Mouse (Mus musculus) kidney, adult 2 months (tissue): ENCODE measurements around the gene Galnt18.

ENCODE experiments used
- CTCF ChIP-seq: fragments of 200-500 bp; conservative IDR thresholded peaks from 2 replicates; pipeline ENCODE4 v1.5.1; 2011; ENCODE audit warnings: low read depth, mild to moderate bottlenecking, control low read depth, low read length, moderate library complexity, mixed read lengths; ENCODE audit not compliant: insufficient read depth, insufficient read length
- POLR2A ChIP-seq: fragments of 200-500 bp; IDR thresholded peaks from one replicate; pipeline ENCODE4 v1.6.1; 2011; ENCODE audit warnings: low read depth, low read length, control low read depth

DNA sequence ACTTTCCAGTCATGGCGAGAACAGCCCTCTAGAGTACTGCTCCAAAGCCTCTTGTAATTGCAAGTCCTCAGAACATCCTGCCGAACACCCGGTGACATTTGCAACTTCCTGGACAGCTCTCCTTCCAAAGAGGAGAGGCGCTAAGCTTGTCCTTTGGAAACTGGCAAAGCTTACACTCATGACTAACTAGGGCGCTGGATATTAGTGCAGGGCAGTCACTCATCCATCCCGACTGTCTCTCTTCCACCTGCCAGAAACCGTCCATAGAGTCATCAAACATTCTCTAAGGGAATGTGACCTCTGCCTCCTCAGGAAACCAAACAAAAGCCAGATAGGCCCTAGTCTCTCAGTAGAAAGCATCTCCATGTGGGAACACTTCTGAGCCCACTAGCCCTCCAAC, 3.6 kb downstream of the Galnt18 start:
- TF ChIP-seq CTCF: no peak
- TF ChIP-seq POLR2A: no peak
